Mouse (Mus musculus): Measurements from ENCODE around the gene Txndc15. TPM values are rescaled to one million over a fixed set of nuclear protein-coding genes. Genes with fewer than 3 reads are reported as not detected.

Txndc15 gene
- polyA plus RNA-seq, 2 experiments, result 61.8 to 104 TPM

- Histone ChIP-seq H3K4me3 (replicated peaks; ENCODE audit: low read length) (no peak overlapping the region), H3K4me2 (replicated peaks; ENCODE audit: low read depth, low read length, severe bottlenecking) (no peak overlapping the region), H3K9ac (ENCODE audit: low read depth, low read length, severe bottlenecking) (no peak overlapping the region), H3K27me3 (ENCODE audit: control insufficient read depth, insufficient read depth, low read length) (no peaks in the 10 kb centered on the region), H3K9me3 (ENCODE audit: control insufficient read depth, low read length) (no peaks in the 10 kb centered on the region), H3K27ac (replicated peaks; ENCODE audit: low read depth, low read length) (no peak overlapping the region), H3K4me1 (ENCODE audit: control insufficient read depth, insufficient read depth, low read length) (no peaks in the 10 kb centered on the region), H3K36me3 (ENCODE audit: control insufficient read depth, insufficient read depth, low read length) (peaks cover 27% of the 10 kb centered on the region)
- 87% methylated on average over 3 of the region's 3 CpGs for WGBS
- no peak for TF ChIP-seq POLR2A (IDR thresholded peaks at IDR 0.05; ENCODE audit: borderline replicate concordance, extremely low read depth, insufficient read depth, insufficient read length)
- ATAC-seq (ENCODE audit: low FRiP score, low read depth) (no peak), DNase-seq (ENCODE audit: low spot score) (no peak)
Observed at GRCm38 (mm10) chr13:55683581-55683980, 30.9 kb upstream of the Txndc15 start.

- ATAC-seq (ENCODE audit: low FRiP score, low read depth), result peak; percentile 64; the same call in 1 of the 2 replicates
- no peaks in the 10 kb centered on the region for H3K27me3 ChIP-seq (ENCODE audit: control insufficient read depth, insufficient read depth, low read length)
- no peak overlapping the region for H3K4me3 ChIP-seq (replicated peaks; ENCODE audit: low read length)
- no peaks in the 10 kb centered on the region for H3K9me3 ChIP-seq (ENCODE audit: control insufficient read depth, low read length)
- WGBS, result 58% methylated on average over 9 of the region's 9 CpGs
- no peak for TF ChIP-seq POLR2A (IDR thresholded peaks at IDR 0.05; ENCODE audit: borderline replicate concordance, extremely low read depth, insufficient read depth, insufficient read length)
- 0 out of 2 replicates have a peak overlapping the region, but pooled peaks have one; percentile 7 for H3K4me2 ChIP-seq (replicated peaks; ENCODE audit: low read depth, low read length, severe bottlenecking)
- peak; percentile 15 for DNase-seq (ENCODE audit: low spot score)
- no peak overlapping the region for H3K9ac ChIP-seq (ENCODE audit: low read depth, low read length, severe bottlenecking)
- H3K4me1 ChIP-seq (ENCODE audit: control insufficient read depth, insufficient read depth, low read length), result no peaks in the 10 kb centered on the region
- H3K27ac ChIP-seq (replicated peaks; ENCODE audit: low read depth, low read length), result no peak overlapping the region
- peaks cover 8% of the 10 kb centered on the region; the same call in 1 of the 2 replicates for H3K36me3 ChIP-seq (ENCODE audit: control insufficient read depth, insufficient read depth, low read length)
Observed at GRCm38 (mm10) chr13:55686107-55686633, 28.3 kb upstream of the Txndc15 start.

GRCm38 (mm10) chr13:55687927-55688602, 26.4 kb upstream of the Txndc15 start:
- Histone ChIP-seq H3K4me3 (replicated peaks; ENCODE audit: low read length) (no peak overlapping the region), H3K36me3 (ENCODE audit: control insufficient read depth, insufficient read depth, low read length) (no peaks in the 10 kb centered on the region), H3K27me3 (ENCODE audit: control insufficient read depth, insufficient read depth, low read length) (no peaks in the 10 kb centered on the region), H3K4me2 (replicated peaks; ENCODE audit: low read depth, low read length, severe bottlenecking) (no peak overlapping the region), H3K9me3 (ENCODE audit: control insufficient read depth, low read length) (no peaks in the 10 kb centered on the region), H3K4me1 (ENCODE audit: control insufficient read depth, insufficient read depth, low read length) (no peaks in the 10 kb centered on the region), H3K9ac (ENCODE audit: low read depth, low read length, severe bottlenecking) (no peak overlapping the region), H3K27ac (replicated peaks; ENCODE audit: low read depth, low read length) (no peak overlapping the region)
- TF ChIP-seq POLR2A (IDR thresholded peaks at IDR 0.05; ENCODE audit: borderline replicate concordance, extremely low read depth, insufficient read depth, insufficient read length), result no peak
- no peak for ATAC-seq (ENCODE audit: low FRiP score, low read depth)
- 25% methylated on average over 4 of the region's 4 CpGs for WGBS
- no peak for DNase-seq (ENCODE audit: low spot score)

- no peaks in the 10 kb centered on the region for H3K27me3 ChIP-seq (ENCODE audit: control insufficient read depth, insufficient read depth, low read length)
- no peaks in the 10 kb centered on the region for H3K36me3 ChIP-seq (ENCODE audit: control insufficient read depth, insufficient read depth, low read length)
- H3K4me2 ChIP-seq (replicated peaks; ENCODE audit: low read depth, low read length, severe bottlenecking), result peak within 1 kb of the TSS; percentile 57
- peak; percentile 98 for TF ChIP-seq POLR2A (IDR thresholded peaks at IDR 0.05; ENCODE audit: borderline replicate concordance, extremely low read depth, insufficient read depth, insufficient read length)
- ATAC-seq (ENCODE audit: low FRiP score, low read depth) (peak; percentile 97), DNase-seq (ENCODE audit: low spot score) (peak; percentile 92)
- WGBS, result 6% methylated on average over 13 of the region's 51 CpGs
- H3K9ac ChIP-seq (ENCODE audit: low read depth, low read length, severe bottlenecking), result peak within 1 kb of the TSS; percentile 100
- H3K4me3 ChIP-seq (replicated peaks; ENCODE audit: low read length), result peak within 1 kb of the TSS; percentile 96
- H3K27ac ChIP-seq (replicated peaks; ENCODE audit: low read depth, low read length), result peak within 1 kb of the TSS; percentile 98
- H3K4me1 ChIP-seq (ENCODE audit: control insufficient read depth, insufficient read depth, low read length), result peaks cover 11% of the 10 kb centered on the region; the same call in 1 of the 2 replicates
- H3K9me3 ChIP-seq (ENCODE audit: control insufficient read depth, low read length), result no peaks in the 10 kb centered on the region
Observed at GRCm38 (mm10) chr13:55692535-55693242, 21.8 kb upstream of the Txndc15 start, which contains the start of gene B230219D22Rik. TSS of gene B230219D22Rik (plus strand) at chr13:55693124.

DNA sequence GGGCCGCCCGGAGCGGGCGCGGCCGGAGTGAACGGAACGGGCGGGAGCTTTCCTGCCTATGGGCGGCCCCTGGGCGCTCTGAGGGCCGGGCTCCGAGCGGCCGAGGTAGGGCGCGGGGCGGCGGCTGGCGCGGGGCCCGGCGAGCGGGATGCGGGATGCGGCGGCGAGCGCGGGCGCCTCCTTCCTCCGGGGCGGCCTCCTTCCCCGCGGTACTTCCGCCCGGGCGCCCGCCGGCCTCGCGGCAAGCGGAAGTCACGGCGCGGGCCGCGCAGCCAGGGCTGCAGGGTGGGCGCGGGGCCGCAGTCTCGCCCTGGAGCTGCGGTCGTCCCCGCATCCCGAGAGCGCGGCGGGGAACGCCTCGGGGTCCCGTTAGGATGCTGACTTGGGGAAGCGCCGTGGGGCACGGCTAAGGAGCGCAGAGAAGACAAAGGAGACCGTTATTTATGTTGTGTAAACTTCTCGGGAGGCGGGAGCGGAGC, 21.2 kb upstream of the Txndc15 start:
- 1% methylated on average over 30 of the region's 70 CpGs for WGBS

More for the DNA sequence above, 21.2 kb upstream of the Txndc15 start:
- Histone ChIP-seq H3K4me2 (replicated peaks; ENCODE audit: low read depth, low read length, severe bottlenecking) (peak overlapping the region; percentile 57), H3K4me3 (replicated peaks; ENCODE audit: low read length) (peak overlapping the region; percentile 96), H3K4me1 (ENCODE audit: control insufficient read depth, insufficient read depth, low read length) (peaks cover 11% of the 10 kb centered on the region; the same call in 1 of the 2 replicates), H3K27me3 (ENCODE audit: control insufficient read depth, insufficient read depth, low read length) (no peaks in the 10 kb centered on the region), H3K9ac (ENCODE audit: low read depth, low read length, severe bottlenecking) (peak overlapping the region; percentile 100), H3K9me3 (ENCODE audit: control insufficient read depth, low read length) (no peaks in the 10 kb centered on the region), H3K27ac (replicated peaks; ENCODE audit: low read depth, low read length) (peak overlapping the region; percentile 98), H3K36me3 (ENCODE audit: control insufficient read depth, insufficient read depth, low read length) (no peaks in the 10 kb centered on the region)
- DNase-seq (ENCODE audit: low spot score) (peak; percentile 14), ATAC-seq (ENCODE audit: low FRiP score, low read depth) (peak; percentile 61)
- TF ChIP-seq POLR2A (IDR thresholded peaks at IDR 0.05; ENCODE audit: borderline replicate concordance, extremely low read depth, insufficient read depth, insufficient read length), result no peak

All from limb, embryonic 14.5 days (tissue).